Mouse (Mus musculus) fibroblast of lung, adult 2 months (primary cell): Measurements from ENCODE around the gene Slc41a1.

Experiments
- DNase-seq: peaks from one replicate; pipeline ENCODE4 v3.0.0-alpha.2; 2011; ENCODE audit warnings: low read depth

The Slc41a1 gene

GRCm38 (mm10) chr1:131827787-131828258, 530 bp downstream of the Slc41a1 start:
- peak; percentile 87 for DNase-seq

GRCm38 (mm10) chr1:131828297-131829126, 1.2 kb downstream of the Slc41a1 start:
- peak; percentile 57 for DNase-seq

GRCm38 (mm10) chr1:131829279-131829678, 2.0 kb downstream of the Slc41a1 start:
- no peak for DNase-seq

- no peak for DNase-seq
Observed at GRCm38 (mm10) chr1:131830561-131830960, 3.3 kb downstream of the Slc41a1 start.

GRCm38 (mm10) chr1:131830971-131831641, 3.8 kb downstream of the Slc41a1 start:
- DNase-seq: no peak

- DNase-seq: no peak
Observed at GRCm38 (mm10) chr1:131837035-131837434, 9.7 kb downstream of the Slc41a1 start.

GRCm38 (mm10) chr1:131838542-131838941, 11.2 kb downstream of the Slc41a1 start:
- DNase-seq: no peak

GRCm38 (mm10) chr1:131839279-131839678, 12.0 kb downstream of the Slc41a1 start:
- DNase-seq: no peak

- no peak for DNase-seq
Observed at GRCm38 (mm10) chr1:131842221-131842620, 14.9 kb downstream of the Slc41a1 start.

- DNase-seq: no peak
Observed at GRCm38 (mm10) chr1:131843758-131844157, 16.5 kb downstream of the Slc41a1 start.

- no peak for DNase-seq
Observed at GRCm38 (mm10) chr1:131844883-131845282, 17.6 kb downstream of the Slc41a1 start.

GRCm38 (mm10) chr1:131846255-131846654, 19.0 kb downstream of the Slc41a1 start:
- DNase-seq: no peak

- DNase-seq: no peak
Observed at GRCm38 (mm10) chr1:131861811-131862210, 34.5 kb downstream of the Slc41a1 start.

GRCm38 (mm10) chr1:131865596-131865995, 38.3 kb downstream of the Slc41a1 start:
- DNase-seq: no peak

GRCm38 (mm10) chr1:131866304-131866999, 39.2 kb downstream of the Slc41a1 start:
- DNase-seq: no peak

- peak; percentile 92 for DNase-seq
Observed at GRCm38 (mm10) chr1:131867093-131867945, 40.0 kb downstream of the Slc41a1 start, which contains the start of gene Rab29. Gene Rab29, plus strand, starts transcription at chr1:131867224.

- no peak for DNase-seq
Observed at GRCm38 (mm10) chr1:131867946-131868290, 40.6 kb downstream of the Slc41a1 start.

- DNase-seq: no peak
Observed at GRCm38 (mm10) chr1:131869561-131869960, 42.3 kb downstream of the Slc41a1 start.

GRCm38 (mm10) chr1:131872856-131873255, 45.6 kb downstream of the Slc41a1 start:
- DNase-seq: no peak

GRCm38 (mm10) chr1:131879816-131880215, 52.5 kb downstream of the Slc41a1 start:
- no peak for DNase-seq

GRCm38 (mm10) chr1:131882787-131883186, 55.5 kb downstream of the Slc41a1 start:
- no peak for DNase-seq

- no peak for DNase-seq
Observed at GRCm38 (mm10) chr1:131886173-131886572, 58.9 kb downstream of the Slc41a1 start.
